Mouse (Mus musculus) brain, adult 2 months (tissue): ENCODE results near the gene Rgl1.

Source experiments
- DNase-seq: peaks from one replicate; pipeline ENCODE4 v3.0.0; 2011; ENCODE audit warnings: low read depth, low spot score

Gene Rgl1

GRCm38 (mm10) chr1:152656601-152657000 lies 109.5 kb downstream of the Rgl1 start:
- DNase-seq: no peak

- DNase-seq: no peak
Measured at GRCm38 (mm10) chr1:152654851-152655250, 111.3 kb downstream of the Rgl1 start.

GRCm38 (mm10) chr1:152651495-152651874 lies 114.7 kb downstream of the Rgl1 start:
- no peak for DNase-seq

- DNase-seq: no peak
Measured at GRCm38 (mm10) chr1:152650856-152651494, 115.2 kb downstream of the Rgl1 start.

- DNase-seq: no peak
Measured at GRCm38 (mm10) chr1:152648052-152648451, 118.1 kb downstream of the Rgl1 start.

GRCm38 (mm10) chr1:152642207-152642606 lies 123.9 kb downstream of the Rgl1 start:
- peak; percentile 42 for DNase-seq

- peak; percentile 98 for DNase-seq
Measured at GRCm38 (mm10) chr1:152640195-152640981, 125.8 kb downstream of the Rgl1 start.

- DNase-seq: peak; percentile 43
Measured at GRCm38 (mm10) chr1:152639344-152639743, 126.8 kb downstream of the Rgl1 start.

- peak; percentile 29 for DNase-seq
Measured at GRCm38 (mm10) chr1:152634638-152635037, 131.5 kb downstream of the Rgl1 start.

- no peak for DNase-seq
Measured at GRCm38 (mm10) chr1:152629780-152630179, 136.4 kb downstream of the Rgl1 start.

- no peak for DNase-seq
Measured at GRCm38 (mm10) chr1:152625651-152626050, 140.5 kb downstream of the Rgl1 start.

- peak; percentile 67 for DNase-seq
Measured at GRCm38 (mm10) chr1:152624644-152625454, 141.3 kb downstream of the Rgl1 start.

- DNase-seq: no peak
Measured at GRCm38 (mm10) chr1:152623375-152624270, 142.5 kb downstream of the Rgl1 start.

- no peak for DNase-seq
Measured at GRCm38 (mm10) chr1:152622765-152623211, 143.4 kb downstream of the Rgl1 start.

- no peak for DNase-seq
Measured at GRCm38 (mm10) chr1:152621624-152622023, 144.5 kb downstream of the Rgl1 start.

GRCm38 (mm10) chr1:152619396-152619795 lies 146.8 kb downstream of the Rgl1 start:
- DNase-seq: no peak

- DNase-seq: no peak
Measured at GRCm38 (mm10) chr1:152618896-152619295, 147.3 kb downstream of the Rgl1 start.

GRCm38 (mm10) chr1:152618381-152618780 lies 147.8 kb downstream of the Rgl1 start:
- DNase-seq: no peak

GRCm38 (mm10) chr1:152617745-152618342 lies 148.3 kb downstream of the Rgl1 start:
- DNase-seq: no peak

GRCm38 (mm10) chr1:152616777-152617057 lies 149.4 kb downstream of the Rgl1 start:
- no peak for DNase-seq
